8 mouse cellular contexts compared by ENCODE assay signal in the genomic region with DNA sequence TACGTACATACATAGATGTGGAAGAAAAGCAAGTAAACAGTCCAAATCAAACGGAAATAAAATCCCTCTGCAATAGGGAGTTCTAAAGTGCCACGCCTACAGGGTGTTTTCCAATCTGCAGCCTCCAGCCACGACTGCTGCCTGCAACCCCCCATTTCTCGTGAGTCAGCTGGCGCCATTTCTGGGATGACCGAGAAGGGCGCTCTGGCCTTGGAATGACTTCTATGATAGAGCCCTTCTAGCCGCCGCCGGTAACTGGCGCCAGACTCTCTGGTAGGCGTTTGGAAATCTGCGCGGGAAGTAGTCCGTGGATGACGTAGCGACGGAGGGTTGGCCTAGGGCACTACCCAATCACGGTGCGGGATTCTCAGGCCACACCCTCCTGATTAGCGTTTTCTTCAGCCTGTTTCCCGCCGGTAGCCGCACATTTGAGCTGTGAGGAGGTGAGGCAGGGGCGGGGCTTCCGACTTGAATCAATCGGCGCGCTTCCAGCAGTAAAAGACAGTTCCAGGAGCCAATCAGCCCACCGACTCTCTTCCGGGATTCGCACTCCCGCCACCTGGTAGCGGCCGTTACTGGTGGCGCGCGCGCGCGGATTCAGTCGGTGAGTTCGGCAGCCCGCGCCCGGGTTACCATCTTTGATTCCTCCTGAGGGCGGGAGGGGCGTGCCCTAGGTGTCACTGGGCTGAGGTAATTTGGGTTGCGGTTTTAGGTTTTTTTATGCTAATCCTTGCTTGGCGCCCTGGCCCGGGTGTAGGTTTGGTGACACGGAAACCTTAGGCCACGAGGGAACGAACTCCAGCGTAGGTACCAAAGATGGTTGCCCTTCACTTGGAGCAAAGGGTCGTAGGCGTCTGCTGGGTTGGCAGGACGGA. TPM values are rescaled to one million over a fixed set of nuclear protein-coding genes. Genes with fewer than 3 reads are reported as not detected.
A peak's percentile ranks its signal among the peaks of the same experiment; 100 is the strongest.
DNase-seq lines count a peak whose midpoint lies in the region; ATAC-seq and TF ChIP-seq lines count a peak whose summit lies in the region.

Mdc1 (plus strand) TSS at position 440 of the 875 bp plus-strand sequence.

- peak; percentile 90 for ATAC-seq in forebrain, embryonic 15.5 days (replicated peaks)
- peak; percentile 90 for ATAC-seq in neutrophil, adult 5-6 weeks (ENCODE audit: extremely low read depth, insufficient number of reproducible peaks, low FRiP score, poor library complexity, severe bottlenecking)

- peaks cover 0 to 13% of the 10 kb centered on the region in 2 experiments; a peak in 3 of 4 replicates for H3K4me1 ChIP-seq in ES-E14 (ENCODE audit: control insufficient read depth in 2 of 2, insufficient read depth in 2 of 2, low read length in 2 of 2, poor library complexity in 1 of 2)
- peaks cover 27% of the 10 kb centered on the region for H3K4me1 ChIP-seq in forebrain, embryonic 15.5 days
- peaks cover 10% of the 10 kb centered on the region; the same call in 1 of the 2 replicates for H3K4me1 ChIP-seq in lung, adult 2 months (ENCODE audit: control insufficient read depth, insufficient read depth, low read length)

- H3K4me3 ChIP-seq in ES-E14 (ENCODE audit: insufficient read depth in 1 of 2, low read depth in 1 of 2, low read length in 2 of 2, poor library complexity in 1 of 2, severe bottlenecking in 1 of 2) = peak within 1 kb of the TSS; percentile 76 to 77
- peak within 1 kb of the TSS; percentile 76 for H3K4me3 ChIP-seq in forebrain, embryonic 15.5 days
- peak within 1 kb of the TSS; percentile 73 for H3K4me3 ChIP-seq in lung, adult 2 months (replicated peaks; ENCODE audit: extremely low read depth, low read depth, low read length)

- H3K9ac ChIP-seq in ES-E14 (ENCODE audit: insufficient read depth, low read depth, low read length, poor library complexity, severe bottlenecking) = peak within 1 kb of the TSS; percentile 84
- H3K9ac ChIP-seq in forebrain, embryonic 15.5 days (replicated peaks) = peak within 1 kb of the TSS; percentile 67

- intact Hi-C loops in heart, postnatal 25 days (cut with DNase I) = no loop called here

- H3K9me3 ChIP-seq in ES-E14 (ENCODE audit: control insufficient read depth, insufficient read depth, low read depth, low read length) = no peaks in the 10 kb centered on the region
- no peaks in the 10 kb centered on the region for H3K9me3 ChIP-seq in forebrain, embryonic 15.5 days

- TF ChIP-seq CTCF in lung, adult 2 months (IDR thresholded peaks at IDR 0.05; ENCODE audit: insufficient read depth, low read length) = no peak

- H3K4me2 ChIP-seq in forebrain, embryonic 15.5 days (replicated peaks) = peak within 1 kb of the TSS; percentile 64

- H3K36me3 ChIP-seq in ES-E14 (ENCODE audit: control insufficient read depth, insufficient read depth, low read length, poor library complexity, severe bottlenecking) = peaks cover 15% of the 10 kb centered on the region
- peaks cover 17% of the 10 kb centered on the region for H3K36me3 ChIP-seq in forebrain, embryonic 15.5 days

- TF ChIP-seq POLR2A in lung, adult 2 months (IDR thresholded peaks at IDR 0.05; ENCODE audit: borderline replicate concordance, extremely low read depth, low read depth, low read length) = peak; percentile 76; the same call in 1 of the 2 replicates

- H3K27me3 ChIP-seq in forebrain, embryonic 15.5 days = no peaks in the 10 kb centered on the region

- peak within 1 kb of the TSS; percentile 77 for H3K27ac ChIP-seq in ES-E14 (ENCODE audit: insufficient read depth, low read depth, low read length, poor library complexity, severe bottlenecking)
- H3K27ac ChIP-seq in forebrain, embryonic 15.5 days (replicated peaks) = peak within 1 kb of the TSS; percentile 86

- under 1% methylated on average over 59 of the region's 59 CpGs for WGBS in forebrain, embryonic 15.5 days
- under 1% methylated on average over 59 of the region's 59 CpGs for WGBS in lung, adult 2 months

- in situ Hi-C loops in ES-E14 (cut with MboI; ENCODE audit: low sequenced_read_pairs in 2 of 2, unreplicated experiment in 2 of 2) = no loop called here

- DNase-seq in ES-E14 (ENCODE audit: low read depth, low spot score) = peak; percentile 100
- peak; percentile 100 for DNase-seq in cerebellum, adult 11-12 months
- DNase-seq in heart, postnatal 25 days (ENCODE audit: low spot score) = peak; percentile 100
- DNase-seq in layer of hippocampus, adult 18-20 months (ENCODE audit: low spot score in 2 of 2) = peak; percentile 99 to 100
- DNase-seq in lung, adult 2 months = peak; percentile 98
- peak; percentile 99 to 100 for DNase-seq in thymus, adult 18-20 months

TF ChIP-seq in ES-E14, 5 proteins besides CTCF, POLR2A, EP300 and RAD21:
- peak; percentile 90 for TF ChIP-seq ZNF384 (IDR thresholded peaks at IDR 0.05; ENCODE audit: low read depth, low read length)
- no peak for TF ChIP-seq ZC3H11A (IDR thresholded peaks at IDR 0.05; ENCODE audit: borderline replicate concordance, low read depth, low read length)
- TF ChIP-seq MAFK (IDR thresholded peaks at IDR 0.05; ENCODE audit: insufficient read depth, low read depth, low read length) = peak; percentile 78
- peak; percentile 73 for TF ChIP-seq HCFC1 (IDR thresholded peaks at IDR 0.05; ENCODE audit: borderline replicate concordance, insufficient read depth, low read length)
- TF ChIP-seq CHD2 (IDR thresholded peaks at IDR 0.05; ENCODE audit: low read depth, low read length) = peak; percentile 62; the same call in 1 of the 2 replicates
TF ChIP-seq in ES-E14: peak in this region for 4.

RNA-seq across cellular contexts. Expression of gene Mdc1, which starts in this region (rescaled TPM):
- 23.8 and 31.7 TPM in 2 replicates for total RNA-seq in ES-E14 (2012; rRNA removed)
- polyA plus RNA-seq in forebrain, embryonic 15.5 days (2015; fragmentation: Nextera tagmentation; extraction: Ambion mirVana) = 11.7 TPM in 2 replicates
- total RNA-seq in heart, postnatal 25 days (2021) = 10 to 100 TPM; 11.8 to 14.6 TPM
- 10 to 100 TPM; 17.2 to 18.5 TPM for total RNA-seq in layer of hippocampus, adult 18-20 months (2021)
- polyA plus RNA-seq in lung, adult 2 months (2012; rRNA removed) = 6.8 and 8.2 TPM in 2 replicates
- total RNA-seq in neutrophil, adult 5-6 weeks (2017) = 22.5 and 30.7 TPM in 2 replicates

Comparison
In these comparisons a context has a peak if more than half of its experiments do, and no peak if none do; other contexts are left out.
1. Peak in every context shown above with its lines: DNase-seq, ATAC-seq, H3K4me3 ChIP-seq and H3K27ac ChIP-seq.